Mouse (Mus musculus) midbrain, embryonic 15.5 days (tissue): ENCODE data around the gene AI854703. TPM values are rescaled to one million over a fixed set of nuclear protein-coding genes. Genes with fewer than 3 reads are reported as not detected.

Experiments
- ATAC-seq: fragments of 200-750 bp; cut with Nextera tagmentation; replicated peaks from 2 replicates; pipeline ENCODE4 v1.8.0; 2017; ENCODE audit warnings: moderate TSS enrichment
- H3K27ac ChIP-seq: fragments of 300-500 bp; sonication (generic); 2 replicates; pipeline ENCODE4 v1.5.1; 2015; ENCODE audit warnings: mild to moderate bottlenecking, inconsistent platforms
- H3K27me3 ChIP-seq: fragments of 300-500 bp; sonication (generic); replicated peaks from 2 replicates; pipeline ENCODE4 v1.6.1; 2015; ENCODE audit warnings: inconsistent platforms
- H3K36me3 ChIP-seq: fragments of 300-500 bp; sonication (generic); replicated peaks from 2 replicates; pipeline ENCODE4 v1.6.1; 2015; ENCODE audit warnings: inconsistent platforms
- H3K4me1 ChIP-seq: fragments of 300-500 bp; sonication (generic); 2 replicates; pipeline ENCODE4 v1.6.1; 2015; ENCODE audit warnings: inconsistent platforms
- H3K4me2 ChIP-seq: fragments of 300-500 bp; sonication (generic); 2 replicates; pipeline ENCODE4 v1.6.1; 2015; ENCODE audit warnings: inconsistent platforms, mild to moderate bottlenecking, moderate library complexity
- H3K4me3 ChIP-seq: fragments of 300-500 bp; sonication (generic); 2 replicates; pipeline ENCODE4 v1.5.1; 2015; ENCODE audit warnings: mild to moderate bottlenecking, inconsistent platforms
- H3K9ac ChIP-seq: fragments of 300-500 bp; sonication (generic); 2 replicates; pipeline ENCODE4 v1.6.1; 2015; ENCODE audit warnings: mild to moderate bottlenecking, inconsistent platforms
- H3K9me3 ChIP-seq: fragments of 300-500 bp; sonication (generic); 2 replicates; pipeline ENCODE4 v1.6.1; 2016; ENCODE audit warnings: inconsistent platforms
- WGBS: fragments of 180-500 bp; shearing (Covaris S2); methylation state at CpG from one replicate; pipeline ENCODE4 v1.1.7; 2015; ENCODE audit warnings: mixed read lengths; 5-methylcytosine and 5-hydroxymethylcytosine counted together
- polyA plus RNA-seq: library from polyadenylated mRNA; unstranded; fragments of >200 nt; fragmentation: Nextera tagmentation; extraction: Ambion mirVana; gene quantifications from 2 replicates; pipeline ENCODE4 v1.2.1, GENCODE M21; 2015

Gene AI854703
- polyA plus RNA-seq, 1 experiment from 2014 or later = 23.8 TPM

DNA sequence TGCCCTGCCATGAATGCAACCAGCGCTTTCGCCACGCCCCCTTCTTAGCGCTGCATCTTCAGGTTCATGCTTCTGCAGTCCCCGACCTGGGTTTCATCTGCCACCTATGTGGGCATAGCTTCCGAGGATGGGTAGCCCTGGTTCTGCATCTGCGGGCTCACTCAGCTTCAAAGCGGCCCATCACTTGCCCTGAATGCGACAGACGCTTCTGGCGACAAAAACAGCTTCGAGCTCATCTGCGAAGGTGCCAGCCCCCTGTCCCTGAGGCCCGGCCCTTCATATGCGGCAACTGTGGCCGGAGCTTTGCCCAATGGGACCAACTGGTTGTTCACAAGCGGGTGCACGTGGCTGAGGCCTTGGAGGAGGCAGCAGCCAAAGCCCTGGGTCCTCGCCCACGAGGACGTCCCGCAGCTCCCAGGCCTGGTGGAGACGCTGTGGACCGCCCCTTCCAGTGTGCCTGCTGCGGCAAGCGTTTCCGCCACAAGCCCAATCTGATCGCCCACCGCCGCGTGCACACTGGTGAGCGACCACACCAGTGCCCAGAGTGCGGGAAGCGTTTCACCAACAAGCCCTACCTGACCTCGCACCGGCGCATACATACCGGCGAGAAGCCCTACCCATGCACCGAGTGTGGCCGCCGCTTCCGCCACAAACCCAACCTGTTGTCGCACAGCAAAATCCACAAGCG lies 29.9 kb upstream of the AI854703 start:
- Histone ChIP-seq H3K27ac (no peak overlapping the region), H3K4me2 (no peak overlapping the region), H3K9me3 (peaks cover 13% of the 10 kb centered on the region), H3K36me3 (peaks cover 42% of the 10 kb centered on the region), H3K4me1 (peaks cover 29% of the 10 kb centered on the region), H3K27me3 (no peaks in the 10 kb centered on the region), H3K4me3 (no peak overlapping the region), H3K9ac (no peak overlapping the region)
- 96% methylated on average over 45 of the region's 45 CpGs for WGBS
- ATAC-seq = no peak

DNA sequence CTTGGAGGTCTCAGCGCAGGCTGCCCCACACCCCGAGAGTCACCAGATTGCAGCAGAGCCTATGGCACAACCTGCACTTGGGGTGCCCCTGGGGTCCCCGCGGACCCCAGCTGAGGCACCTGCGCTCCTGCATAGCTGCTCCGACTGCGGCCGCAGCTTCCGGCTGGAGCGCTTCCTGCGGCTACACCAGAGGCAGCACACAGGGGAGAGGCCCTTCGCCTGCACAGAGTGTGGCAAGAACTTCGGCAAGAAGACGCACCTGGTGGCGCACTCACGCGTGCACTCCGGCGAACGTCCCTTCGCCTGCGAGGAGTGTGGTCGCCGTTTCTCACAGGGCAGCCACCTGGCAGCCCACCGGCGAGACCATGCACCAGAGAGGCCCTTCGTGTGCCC lies 29.3 kb upstream of the AI854703 start:
- Histone ChIP-seq H3K36me3 (peaks cover 42% of the 10 kb centered on the region), H3K27ac (no peak overlapping the region), H3K4me1 (peaks cover 29% of the 10 kb centered on the region), H3K9me3 (peaks cover 13% of the 10 kb centered on the region), H3K4me3 (no peak overlapping the region), H3K9ac (no peak overlapping the region), H3K27me3 (no peaks in the 10 kb centered on the region), H3K4me2 (no peak overlapping the region)
- no peak for ATAC-seq
- WGBS = 98% methylated on average over 27 of the region's 27 CpGs

GRCm38 (mm10) chr6:48600594-48600993 lies 26.0 kb upstream of the AI854703 start:
- WGBS = 89% methylated on average over 1 of the region's 1 CpGs
- ATAC-seq = no peak

DNA sequence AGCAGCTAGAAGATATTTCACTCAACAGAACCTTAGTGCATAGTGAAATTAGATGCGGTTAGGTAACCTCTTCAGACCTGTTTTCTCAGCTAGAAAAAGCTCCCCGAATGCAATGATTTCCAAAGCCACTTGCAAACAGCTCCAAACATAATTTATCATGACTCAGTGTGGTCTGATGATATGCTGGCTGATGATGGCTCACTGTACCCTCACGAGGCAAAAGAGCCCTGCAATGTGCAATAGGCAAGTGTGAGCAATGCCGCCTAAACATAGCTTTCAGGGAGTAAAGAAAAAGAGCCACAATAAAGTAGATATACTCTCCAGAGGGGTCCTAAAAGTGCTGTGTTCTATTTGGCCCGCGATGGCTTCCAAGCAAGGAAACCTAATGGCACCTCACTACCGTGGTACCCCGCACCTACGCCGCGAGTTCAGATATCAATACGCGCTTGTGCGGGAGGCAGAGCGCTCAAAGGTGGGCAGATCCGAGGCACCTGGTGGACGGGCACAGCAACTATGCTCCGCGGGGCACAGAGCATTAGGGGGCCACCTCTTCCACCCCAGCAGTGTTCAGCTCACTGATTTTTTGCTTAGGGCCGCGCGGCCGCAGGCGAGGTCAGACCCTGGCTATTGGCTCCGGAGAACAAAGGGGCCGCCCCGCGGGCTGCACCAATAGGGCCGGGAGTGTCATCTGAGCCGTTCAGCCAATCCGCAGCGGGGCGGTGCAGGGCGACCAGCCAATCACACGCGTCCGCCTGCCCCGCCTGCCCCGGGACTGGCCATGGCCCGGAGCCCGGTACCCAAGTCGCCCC lies 25.1 kb upstream of the AI854703 start, which contains the start of gene Zfp775:
TSS of gene Zfp775 (plus strand) at position 793 of the 809 bp plus-strand sequence.
- Histone ChIP-seq H3K27me3 (no peaks in the 10 kb centered on the region), H3K4me3 (peak within 1 kb of the TSS; percentile 71), H3K9ac (peak within 1 kb of the TSS; percentile 80), H3K4me1 (peaks cover 20% of the 10 kb centered on the region), H3K36me3 (peaks cover 34% of the 10 kb centered on the region), H3K4me2 (peak within 1 kb of the TSS; percentile 78), H3K9me3 (peaks cover 8% of the 10 kb centered on the region), H3K27ac (peak within 1 kb of the TSS; percentile 93)
- WGBS = 4% methylated on average over 42 of the region's 42 CpGs
- ATAC-seq = peak; percentile 99

More at GRCm38 (mm10) chr6:48600594-48600993, 26.0 kb upstream of the AI854703 start:
- Histone ChIP-seq H3K27me3 (no peaks in the 10 kb centered on the region), H3K9ac (no peak overlapping the region), H3K4me2 (no peak overlapping the region), H3K36me3 (peaks cover 42% of the 10 kb centered on the region), H3K9me3 (peaks cover 13% of the 10 kb centered on the region), H3K4me1 (peaks cover 20% of the 10 kb centered on the region), H3K27ac (peak overlapping the region; percentile 93), H3K4me3 (no peak overlapping the region)

DNA sequence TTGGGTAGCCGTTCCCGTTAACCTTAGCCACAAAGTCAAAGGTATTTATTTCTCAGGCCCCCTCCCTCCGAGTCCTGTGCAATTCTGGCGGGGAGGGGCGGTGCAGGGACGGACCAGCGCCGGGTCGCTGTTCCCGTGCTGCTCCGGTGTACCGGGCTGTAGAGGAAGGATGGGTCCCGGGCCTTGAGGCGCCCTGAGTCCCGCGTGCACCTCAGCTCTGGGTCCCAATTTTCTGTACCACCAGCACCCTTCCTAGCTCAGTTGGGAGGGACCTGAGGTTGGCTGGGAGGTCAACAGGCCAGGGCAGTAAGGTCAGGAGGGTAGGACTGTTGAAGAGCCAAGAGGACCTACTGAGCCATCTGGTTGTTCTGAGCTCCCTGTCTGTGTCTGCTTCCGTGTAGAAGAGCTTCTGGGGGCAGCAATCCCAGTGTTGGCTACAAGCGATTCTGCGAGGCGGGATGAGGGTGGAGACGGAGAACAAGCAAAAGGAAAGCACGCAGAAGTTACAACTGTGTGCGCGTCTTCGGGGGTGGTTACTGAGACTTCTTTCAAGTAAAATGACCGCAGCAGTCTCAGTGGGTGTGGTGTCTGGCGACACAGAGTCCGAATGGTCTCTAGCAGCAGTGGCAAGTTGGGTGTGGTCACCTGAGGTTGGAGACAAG lies 24.4 kb upstream of the AI854703 start:
- no peaks in the 10 kb centered on the region for H3K27me3 ChIP-seq
- peak overlapping the region; percentile 71 for H3K4me3 ChIP-seq
- H3K4me2 ChIP-seq = peak overlapping the region; percentile 78
- peak overlapping the region; percentile 80 for H3K9ac ChIP-seq
- peak; percentile 83 for ATAC-seq
- peaks cover 27% of the 10 kb centered on the region for H3K36me3 ChIP-seq
- 1% methylated on average over 28 of the region's 28 CpGs for WGBS
- peak overlapping the region; percentile 93 for H3K27ac ChIP-seq
- H3K9me3 ChIP-seq = peaks cover under 1% of the 10 kb centered on the region; the same call in 1 of the 2 replicates
- peaks cover 20% of the 10 kb centered on the region for H3K4me1 ChIP-seq

GRCm38 (mm10) chr6:48608124-48608523 lies 18.4 kb upstream of the AI854703 start:
- H3K4me1 ChIP-seq = peaks cover 2% of the 10 kb centered on the region
- peaks cover 1% of the 10 kb centered on the region; the same call in 1 of the 2 replicates for H3K36me3 ChIP-seq
- no peak for ATAC-seq
- H3K4me3 ChIP-seq = no peak overlapping the region
- H3K27ac ChIP-seq = no peak overlapping the region
- no peak overlapping the region for H3K9ac ChIP-seq
- H3K4me2 ChIP-seq = no peak overlapping the region
- H3K27me3 ChIP-seq = no peaks in the 10 kb centered on the region
- WGBS = 75% methylated on average over 2 of the region's 2 CpGs
- H3K9me3 ChIP-seq = no peaks in the 10 kb centered on the region

DNA sequence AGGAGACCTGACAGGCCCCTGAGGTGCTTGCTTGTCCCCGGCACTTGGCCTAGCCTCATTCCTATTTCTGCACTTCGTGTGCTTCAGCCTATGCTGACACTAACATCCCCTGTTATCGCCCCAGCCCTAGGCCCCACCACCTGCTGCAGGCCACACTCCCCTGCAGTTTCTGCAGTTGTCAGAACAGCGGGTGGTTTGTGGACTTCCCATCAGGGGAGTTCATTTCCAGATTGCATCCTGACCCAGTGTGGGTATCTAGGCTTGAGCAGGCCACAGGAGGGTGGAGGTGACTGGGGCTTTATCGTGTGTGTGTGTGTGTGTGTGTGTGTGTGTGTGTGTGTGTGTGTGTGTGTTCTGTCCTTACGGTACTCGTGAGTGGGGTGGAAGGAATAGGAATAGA lies 17.1 kb upstream of the AI854703 start:
- H3K27me3 ChIP-seq = no peaks in the 10 kb centered on the region

GRCm38 (mm10) chr6:48610657-48611056 lies 15.9 kb upstream of the AI854703 start:
- H3K4me1 ChIP-seq = no peaks in the 10 kb centered on the region; the same call in 1 of the 2 replicates
- peaks cover 12% of the 10 kb centered on the region; the same call in 1 of the 2 replicates for H3K36me3 ChIP-seq
- no peaks in the 10 kb centered on the region for H3K9me3 ChIP-seq
- H3K4me3 ChIP-seq = no peak overlapping the region
- no peak overlapping the region for H3K4me2 ChIP-seq
- no peaks in the 10 kb centered on the region for H3K27me3 ChIP-seq
- H3K27ac ChIP-seq = no peak overlapping the region
- H3K9ac ChIP-seq = no peak overlapping the region
- no peak for ATAC-seq
- WGBS = 83% methylated on average over 3 of the region's 3 CpGs

More for the DNA sequence above, 17.1 kb upstream of the AI854703 start:
- Histone ChIP-seq H3K4me1 (no peaks in the 10 kb centered on the region; the same call in 1 of the 2 replicates), H3K27ac (no peak overlapping the region), H3K4me2 (no peak overlapping the region), H3K9me3 (no peaks in the 10 kb centered on the region), H3K9ac (no peak overlapping the region), H3K36me3 (peaks cover 12% of the 10 kb centered on the region; the same call in 1 of the 2 replicates), H3K4me3 (no peak overlapping the region)
- 64% methylated on average over 7 of the region's 7 CpGs for WGBS
- no peak for ATAC-seq

GRCm38 (mm10) chr6:48613464-48613863 lies 13.1 kb upstream of the AI854703 start:
- 92% methylated on average over 4 of the region's 4 CpGs for WGBS
- H3K27ac ChIP-seq = no peak overlapping the region
- ATAC-seq = no peak
- no peak overlapping the region for H3K4me2 ChIP-seq
- H3K36me3 ChIP-seq = peaks cover 16% of the 10 kb centered on the region; the same call in 1 of the 2 replicates
- no peaks in the 10 kb centered on the region for H3K27me3 ChIP-seq
- no peaks in the 10 kb centered on the region; the same call in 1 of the 2 replicates for H3K4me1 ChIP-seq
- H3K9me3 ChIP-seq = no peaks in the 10 kb centered on the region
- H3K4me3 ChIP-seq = no peak overlapping the region
- H3K9ac ChIP-seq = no peak overlapping the region

DNA sequence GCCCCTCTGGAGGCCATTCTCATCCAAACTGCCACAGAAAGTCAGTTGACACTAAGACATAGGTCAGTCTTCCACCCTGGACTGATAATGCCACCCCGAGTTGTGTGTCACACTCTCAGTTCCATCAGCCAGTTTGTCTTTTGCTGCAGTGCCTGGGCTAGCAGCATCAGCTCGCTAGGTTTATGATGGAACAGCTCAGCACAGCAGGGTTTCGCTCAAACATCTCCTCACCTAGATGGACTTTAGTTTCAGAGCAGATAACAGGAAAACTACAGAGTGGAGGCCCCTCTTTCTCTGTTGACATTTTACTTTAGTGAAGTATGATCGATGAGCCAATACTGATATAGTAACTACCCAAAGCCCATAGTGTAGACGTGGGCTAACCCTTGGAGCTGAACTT lies 11.8 kb upstream of the AI854703 start:
- no peaks in the 10 kb centered on the region for H3K27me3 ChIP-seq
- H3K4me1 ChIP-seq = no peaks in the 10 kb centered on the region
- WGBS = 97% methylated on average over 5 of the region's 5 CpGs
- no peak overlapping the region for H3K9ac ChIP-seq
- H3K9me3 ChIP-seq = no peaks in the 10 kb centered on the region
- ATAC-seq = no peak
- H3K4me2 ChIP-seq = no peak overlapping the region
- no peak overlapping the region for H3K4me3 ChIP-seq
- peaks cover 18% of the 10 kb centered on the region for H3K36me3 ChIP-seq
- no peak overlapping the region for H3K27ac ChIP-seq

- 92% methylated on average over 30 of the region's 30 CpGs for WGBS
- ATAC-seq = no peak
- no peak overlapping the region for H3K4me3 ChIP-seq
Measured at GRCm38 (mm10) chr6:48620031-48620430, 6.5 kb upstream of the AI854703 start.

More at GRCm38 (mm10) chr6:48620031-48620430, 6.5 kb upstream of the AI854703 start:
- H3K27ac ChIP-seq = no peak overlapping the region
- H3K4me2 ChIP-seq = no peak overlapping the region
- H3K4me1 ChIP-seq = no peaks in the 10 kb centered on the region
- H3K36me3 ChIP-seq = peaks cover 19% of the 10 kb centered on the region
- H3K27me3 ChIP-seq = no peaks in the 10 kb centered on the region
- no peaks in the 10 kb centered on the region for H3K9me3 ChIP-seq
- H3K9ac ChIP-seq = no peak overlapping the region
